Mouse (Mus musculus) ES-Bruce4 (cell line): ENCODE measurements around the gene Engase. TPM values are rescaled to one million over a fixed set of nuclear protein-coding genes. Genes with fewer than 3 reads are reported as not detected.

ENCODE experiments used
- H3K27ac ChIP-seq: 2 replicates; pipeline ENCODE4 v1.5.1; 2012; ENCODE audit warnings: low read length, inconsistent platforms; ENCODE audit not compliant: insufficient read depth
- H3K27me3 ChIP-seq: 2 replicates; pipeline ENCODE4 v1.6.1; 2012; ENCODE audit warnings: mild to moderate bottlenecking, low read length, inconsistent platforms; ENCODE audit not compliant: control insufficient read depth, poor library complexity, insufficient read depth, severe bottlenecking
- H3K36me3 ChIP-seq: 2 replicates; pipeline ENCODE4 v1.6.1; 2012; ENCODE audit warnings: inconsistent platforms, mild to moderate bottlenecking, low read length, moderate library complexity; ENCODE audit not compliant: control insufficient read depth, poor library complexity, insufficient read depth, severe bottlenecking
- H3K4me1 ChIP-seq: one replicate; pipeline ENCODE4 v1.8.1; 2011; ENCODE audit warnings: low read length; ENCODE audit not compliant: control insufficient read depth, insufficient read depth
- H3K4me3 ChIP-seq: 2 replicates; pipeline ENCODE4 v1.5.1; 2011; ENCODE audit warnings: low read depth, mild to moderate bottlenecking, low read length
- H3K9ac ChIP-seq: 2 replicates; pipeline ENCODE4 v1.6.1; 2012; ENCODE audit warnings: low read depth, mild to moderate bottlenecking, inconsistent platforms; ENCODE audit not compliant: poor library complexity, severe bottlenecking
- H3K9me3 ChIP-seq: replicated peaks from 2 replicates; pipeline ENCODE4 v1.6.1; 2012; ENCODE audit warnings: mild to moderate bottlenecking, low read length, inconsistent platforms; ENCODE audit not compliant: control insufficient read depth, poor library complexity, insufficient read depth, severe bottlenecking
- CTCF ChIP-seq: IDR thresholded peaks from one replicate; pipeline ENCODE4 v1.8.1; 2011; ENCODE audit warnings: low read depth, low read length
- EP300 ChIP-seq: IDR thresholded peaks from 2 replicates; pipeline ENCODE4 v1.6.1; 2011; ENCODE audit warnings: low read depth, low read length; ENCODE audit not compliant: insufficient read depth
- POLR2A ChIP-seq: IDR thresholded peaks from one replicate; pipeline ENCODE4 v1.8.1; 2011; ENCODE audit warnings: low read length; ENCODE audit not compliant: insufficient read depth
- polyA plus RNA-seq: library from polyadenylated mRNA; stranded (reverse); fragments of >200 nt; gene quantifications from 2 replicates; pipeline ENCODE4 v1.2.4, GENCODE M21; 2011; ENCODE audit warnings: low read depth; ENCODE audit not compliant: missing spikeins, insufficient read depth, insufficient read length

Engase gene
- polyA plus RNA-seq, 1 experiment, result 7.8 TPM

- Histone ChIP-seq H3K4me1 (no peaks in the 10 kb centered on the region), H3K9me3 (no peaks in the 10 kb centered on the region), H3K27me3 (no peaks in the 10 kb centered on the region), H3K4me3 (no peak overlapping the region), H3K9ac (no peak overlapping the region), H3K36me3 (no peaks in the 10 kb centered on the region), H3K27ac (no peak overlapping the region)
- no peak for TF ChIP-seq CTCF
- no peak for TF ChIP-seq EP300
- no peak for TF ChIP-seq POLR2A
Observed at GRCm38 (mm10) chr11:118438665-118439414, 37.8 kb upstream of the Engase start.

- Histone ChIP-seq H3K27ac (no peak overlapping the region), H3K27me3 (no peaks in the 10 kb centered on the region), H3K9ac (no peak overlapping the region), H3K36me3 (no peaks in the 10 kb centered on the region), H3K9me3 (no peaks in the 10 kb centered on the region), H3K4me1 (no peaks in the 10 kb centered on the region), H3K4me3 (no peak overlapping the region)
- no peak for TF ChIP-seq POLR2A
- no peak for TF ChIP-seq CTCF
- no peak for TF ChIP-seq EP300
Observed at GRCm38 (mm10) chr11:118442691-118443090, 33.9 kb upstream of the Engase start.

- TF ChIP-seq POLR2A, result no peak
- TF ChIP-seq CTCF, result peak; percentile 95
- no peaks in the 10 kb centered on the region for H3K36me3 ChIP-seq
- no peaks in the 10 kb centered on the region for H3K9me3 ChIP-seq
- H3K4me3 ChIP-seq, result no peak overlapping the region
- no peak overlapping the region for H3K9ac ChIP-seq
- no peaks in the 10 kb centered on the region for H3K4me1 ChIP-seq
- H3K27ac ChIP-seq, result no peak overlapping the region
- no peaks in the 10 kb centered on the region for H3K27me3 ChIP-seq
Observed at GRCm38 (mm10) chr11:118443201-118443970, 33.2 kb upstream of the Engase start.

GRCm38 (mm10) chr11:118445843-118446242, 30.8 kb upstream of the Engase start:
- H3K4me3 ChIP-seq, result no peak overlapping the region
- H3K9me3 ChIP-seq, result no peaks in the 10 kb centered on the region
- H3K36me3 ChIP-seq, result no peaks in the 10 kb centered on the region
- H3K27ac ChIP-seq, result no peak overlapping the region
- H3K9ac ChIP-seq, result no peak overlapping the region
- no peak for TF ChIP-seq EP300
- TF ChIP-seq CTCF, result peak; percentile 97
- H3K27me3 ChIP-seq, result no peaks in the 10 kb centered on the region
- no peaks in the 10 kb centered on the region for H3K4me1 ChIP-seq

GRCm38 (mm10) chr11:118447346-118447745, 29.3 kb upstream of the Engase start:
- no peaks in the 10 kb centered on the region for H3K4me1 ChIP-seq
- no peak overlapping the region for H3K27ac ChIP-seq
- H3K36me3 ChIP-seq, result no peaks in the 10 kb centered on the region
- no peak overlapping the region for H3K4me3 ChIP-seq
- no peaks in the 10 kb centered on the region for H3K27me3 ChIP-seq
- TF ChIP-seq EP300 (no peak), POLR2A (no peak), CTCF (no peak)
- no peak overlapping the region for H3K9ac ChIP-seq
- H3K9me3 ChIP-seq, result no peaks in the 10 kb centered on the region

GRCm38 (mm10) chr11:118448385-118448784, 28.2 kb upstream of the Engase start:
- no peaks in the 10 kb centered on the region for H3K27me3 ChIP-seq
- no peaks in the 10 kb centered on the region for H3K4me1 ChIP-seq
- TF ChIP-seq POLR2A (no peak), EP300 (no peak), CTCF (no peak)
- no peaks in the 10 kb centered on the region for H3K36me3 ChIP-seq
- no peak overlapping the region for H3K4me3 ChIP-seq
- no peak overlapping the region for H3K9ac ChIP-seq
- H3K9me3 ChIP-seq, result no peaks in the 10 kb centered on the region
- no peak overlapping the region for H3K27ac ChIP-seq
